Mouse (Mus musculus): ENCODE results near the gene Zfp652. TPM values are rescaled to one million over a fixed set of nuclear protein-coding genes. Genes with fewer than 3 reads are reported as not detected.
"Not testable (repeated sequence)": the region's sequence is repeated elsewhere in the genome, so short reads cannot be mapped to it uniquely, and the experiment has no call there.

Zfp652 gene
- polyA plus RNA-seq, 1 experiment, result 30.1 TPM

- no peaks in the 10 kb centered on the region for H3K27me3 ChIP-seq (ENCODE audit: control insufficient read depth, insufficient read depth, low read length)
- H3K4me3 ChIP-seq (replicated peaks; ENCODE audit: insufficient read depth, low read depth, low read length), result no peak overlapping the region
- no peak for DNase-seq
- H3K4me1 ChIP-seq (ENCODE audit: control insufficient read depth, insufficient read depth, low read length), result no peaks in the 10 kb centered on the region; the same call in 1 of the 2 replicates
- H3K27ac ChIP-seq (ENCODE audit: insufficient read depth, low read length), result no peak overlapping the region
- TF ChIP-seq POLR2A (IDR thresholded peaks at IDR 0.05; ENCODE audit: borderline replicate concordance, insufficient read depth, low read length), result no peak
- no peak for TF ChIP-seq CTCF (IDR thresholded peaks at IDR 0.05; ENCODE audit: borderline replicate concordance, insufficient read depth, low read depth, low read length)
- 85% methylated on average over 12 of the region's 12 CpGs for WGBS
Measured at GRCm38 (mm10) chr11:95728916-95729907, 16.7 kb downstream of the Zfp652 start.

- H3K27me3 ChIP-seq (ENCODE audit: control insufficient read depth, insufficient read depth, low read length), result no peaks in the 10 kb centered on the region
- H3K4me3 ChIP-seq (replicated peaks; ENCODE audit: insufficient read depth, low read depth, low read length), result no peak overlapping the region
- 87% methylated on average over 2 of the region's 2 CpGs for WGBS
Measured at GRCm38 (mm10) chr11:95734485-95734884, 22.0 kb downstream of the Zfp652 start.

GRCm38 (mm10) chr11:95737811-95738210 lies 25.3 kb downstream of the Zfp652 start:
- Histone ChIP-seq H3K27me3 (ENCODE audit: control insufficient read depth, insufficient read depth, low read length) (no peaks in the 10 kb centered on the region), H3K27ac (ENCODE audit: insufficient read depth, low read length) (no peak overlapping the region; the same call in 1 of the 2 replicates), H3K4me3 (replicated peaks; ENCODE audit: insufficient read depth, low read depth, low read length) (no peak overlapping the region), H3K4me1 (ENCODE audit: control insufficient read depth, insufficient read depth, low read length) (peaks cover 9% of the 10 kb centered on the region; the same call in 1 of the 2 replicates)
- DNase-seq, result peak; percentile 31 to 34
- no peak for TF ChIP-seq POLR2A (IDR thresholded peaks at IDR 0.05; ENCODE audit: borderline replicate concordance, insufficient read depth, low read length)
- TF ChIP-seq CTCF (IDR thresholded peaks at IDR 0.05; ENCODE audit: borderline replicate concordance, insufficient read depth, low read depth, low read length), result no peak
- 5% methylated on average over 3 of the region's 3 CpGs for WGBS

More at GRCm38 (mm10) chr11:95734485-95734884, 22.0 kb downstream of the Zfp652 start:
- TF ChIP-seq CTCF (IDR thresholded peaks at IDR 0.05; ENCODE audit: borderline replicate concordance, insufficient read depth, low read depth, low read length) (no peak), POLR2A (IDR thresholded peaks at IDR 0.05; ENCODE audit: borderline replicate concordance, insufficient read depth, low read length) (no peak)
- no peak for DNase-seq
- Histone ChIP-seq H3K27ac (ENCODE audit: insufficient read depth, low read length) (no peak overlapping the region), H3K4me1 (ENCODE audit: control insufficient read depth, insufficient read depth, low read length) (peaks cover 9% of the 10 kb centered on the region; the same call in 1 of the 2 replicates)

GRCm38 (mm10) chr11:95744521-95744920 lies 32.0 kb downstream of the Zfp652 start:
- no peak for DNase-seq
- WGBS, result 93% methylated on average over 2 of the region's 2 CpGs
- TF ChIP-seq CTCF (IDR thresholded peaks at IDR 0.05; ENCODE audit: borderline replicate concordance, insufficient read depth, low read depth, low read length), result no peak
- no peak overlapping the region for H3K27ac ChIP-seq (ENCODE audit: insufficient read depth, low read length)
- H3K4me3 ChIP-seq (replicated peaks; ENCODE audit: insufficient read depth, low read depth, low read length), result no peak overlapping the region
- peaks cover 6% of the 10 kb centered on the region for H3K4me1 ChIP-seq (ENCODE audit: control insufficient read depth, insufficient read depth, low read length)
- no peaks in the 10 kb centered on the region for H3K27me3 ChIP-seq (ENCODE audit: control insufficient read depth, insufficient read depth, low read length)

- H3K4me1 ChIP-seq (ENCODE audit: control insufficient read depth, insufficient read depth, low read length), result peaks cover 6% of the 10 kb centered on the region
- H3K27ac ChIP-seq (ENCODE audit: insufficient read depth, low read length), result no peak overlapping the region
- no peaks in the 10 kb centered on the region for H3K27me3 ChIP-seq (ENCODE audit: control insufficient read depth, insufficient read depth, low read length)
- WGBS, result 30% methylated on average over 4 of the region's 4 CpGs
- DNase-seq, result peak; percentile 59 to 67
- no peak overlapping the region for H3K4me3 ChIP-seq (replicated peaks; ENCODE audit: insufficient read depth, low read depth, low read length)
- no peak for TF ChIP-seq CTCF (IDR thresholded peaks at IDR 0.05; ENCODE audit: borderline replicate concordance, insufficient read depth, low read depth, low read length)
- TF ChIP-seq POLR2A (IDR thresholded peaks at IDR 0.05; ENCODE audit: borderline replicate concordance, insufficient read depth, low read length), result no peak
Measured at GRCm38 (mm10) chr11:95746821-95747220, 34.3 kb downstream of the Zfp652 start.

GRCm38 (mm10) chr11:95748331-95748730 lies 35.9 kb downstream of the Zfp652 start:
- Histone ChIP-seq H3K4me3 (replicated peaks; ENCODE audit: insufficient read depth, low read depth, low read length) (no peak overlapping the region), H3K27ac (ENCODE audit: insufficient read depth, low read length) (no peak overlapping the region), H3K4me1 (ENCODE audit: control insufficient read depth, insufficient read depth, low read length) (peaks cover 6% of the 10 kb centered on the region), H3K27me3 (ENCODE audit: control insufficient read depth, insufficient read depth, low read length) (no peaks in the 10 kb centered on the region)
- DNase-seq, result no peak
- TF ChIP-seq POLR2A (IDR thresholded peaks at IDR 0.05; ENCODE audit: borderline replicate concordance, insufficient read depth, low read length), result no peak
- TF ChIP-seq CTCF (IDR thresholded peaks at IDR 0.05; ENCODE audit: borderline replicate concordance, insufficient read depth, low read depth, low read length), result no peak
- 41% methylated on average over 5 of the region's 5 CpGs for WGBS

- no peak for TF ChIP-seq POLR2A (IDR thresholded peaks at IDR 0.05; ENCODE audit: borderline replicate concordance, insufficient read depth, low read length)
- TF ChIP-seq CTCF (IDR thresholded peaks at IDR 0.05; ENCODE audit: borderline replicate concordance, insufficient read depth, low read depth, low read length), result no peak
- no peak for DNase-seq
- WGBS, result 89% methylated on average over 15 of the region's 15 CpGs
- H3K4me1 ChIP-seq (ENCODE audit: control insufficient read depth, insufficient read depth, low read length), result peaks cover 6% of the 10 kb centered on the region
- no peak overlapping the region for H3K27ac ChIP-seq (ENCODE audit: insufficient read depth, low read length)
- H3K4me3 ChIP-seq (replicated peaks; ENCODE audit: insufficient read depth, low read depth, low read length), result no peak overlapping the region
- no peaks in the 10 kb centered on the region for H3K27me3 ChIP-seq (ENCODE audit: control insufficient read depth, insufficient read depth, low read length)
Measured at GRCm38 (mm10) chr11:95749619-95750018, 37.1 kb downstream of the Zfp652 start.

GRCm38 (mm10) chr11:95750995-95751394 lies 38.5 kb downstream of the Zfp652 start:
- WGBS, result 14% methylated on average over 1 of the region's 1 CpGs
- TF ChIP-seq CTCF (IDR thresholded peaks at IDR 0.05; ENCODE audit: borderline replicate concordance, insufficient read depth, low read depth, low read length) (peak; percentile 94), POLR2A (IDR thresholded peaks at IDR 0.05; ENCODE audit: borderline replicate concordance, insufficient read depth, low read length) (no peak)
- Histone ChIP-seq H3K27me3 (ENCODE audit: control insufficient read depth, insufficient read depth, low read length) (no peaks in the 10 kb centered on the region), H3K27ac (ENCODE audit: insufficient read depth, low read length) (no peak overlapping the region), H3K4me1 (ENCODE audit: control insufficient read depth, insufficient read depth, low read length) (peaks cover 6% of the 10 kb centered on the region), H3K4me3 (replicated peaks; ENCODE audit: insufficient read depth, low read depth, low read length) (no peak overlapping the region)
- peak; percentile 73 to 76 for DNase-seq

GRCm38 (mm10) chr11:95755137-95755536 lies 42.7 kb downstream of the Zfp652 start:
- H3K4me3 ChIP-seq (replicated peaks; ENCODE audit: insufficient read depth, low read depth, low read length); H3K27ac ChIP-seq (ENCODE audit: insufficient read depth, low read length); H3K4me1 ChIP-seq (ENCODE audit: control insufficient read depth, insufficient read depth, low read length); H3K27me3 ChIP-seq (ENCODE audit: control insufficient read depth, insufficient read depth, low read length); DNase-seq: not testable (repeated sequence)
- 95% methylated on average over 4 of the region's 4 CpGs for WGBS
